Mouse (Mus musculus): ENCODE measurements at regions not wholly inside any gene's neighbourhood (a gene's known extent, or its start where the extent isn't known, plus 50 kb on each side); places are given as distances from the start of the nearest gene placed in this dataset.

DNA sequence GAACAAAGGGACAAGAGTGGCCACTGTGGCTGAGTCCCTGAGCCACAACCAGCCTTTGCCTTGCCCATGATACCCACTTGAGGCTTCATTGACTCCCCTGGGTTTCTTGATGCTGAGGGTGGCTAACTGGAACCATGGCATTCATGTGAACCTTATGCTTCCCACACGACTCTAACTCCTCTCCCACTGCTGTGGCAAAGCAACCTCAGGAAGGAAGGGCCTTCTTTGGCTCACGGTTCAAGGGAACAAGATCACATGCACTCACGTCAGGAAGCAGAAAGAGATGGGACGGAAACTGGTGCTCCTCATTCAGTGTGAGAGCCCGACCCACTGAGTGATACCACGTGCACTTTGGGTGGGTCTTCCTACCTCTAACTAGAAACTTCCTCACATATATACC lies 190.3 kb downstream of the Pdcd6ip start:
- TF ChIP-seq CTCF (IDR thresholded peaks at IDR 0.05; ENCODE audit: low read depth, low read length) (no peak), POLR2A (IDR thresholded peaks at IDR 0.05; ENCODE audit: insufficient read depth, low read length) (no peak), EP300 (IDR thresholded peaks at IDR 0.05; ENCODE audit: insufficient read depth, low read depth, low read length) (no peak)

Data from ES-Bruce4 (cell line).